Mouse (Mus musculus): ENCODE measurements around the gene OR5BS1P. TPM values are rescaled to one million over a fixed set of nuclear protein-coding genes. Genes with fewer than 3 reads are reported as not detected.
A peak's percentile ranks its signal among the peaks of the same experiment; 100 is the strongest.

The OR5BS1P gene
- polyA plus RNA-seq, 1 experiment from 2014 or later, result not detected

DNA sequence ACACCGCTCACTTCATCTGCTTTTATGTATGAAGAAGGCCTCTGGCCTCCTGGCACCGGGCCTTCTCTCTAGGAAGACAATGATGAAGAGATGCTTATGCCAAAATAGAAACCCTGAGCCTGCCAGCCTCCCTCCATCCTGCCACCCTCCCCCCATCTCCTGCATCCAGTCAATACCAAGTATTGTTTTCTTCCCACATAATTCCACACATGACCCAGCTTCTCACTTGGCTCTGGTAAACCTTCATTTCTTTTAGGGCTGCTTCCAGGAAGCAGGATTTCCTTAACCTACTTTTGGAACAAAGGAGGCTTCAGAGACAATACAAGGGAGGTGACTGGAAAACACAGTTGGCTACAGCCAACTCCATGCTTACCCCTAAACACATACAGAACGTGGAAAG is 13.0 kb downstream of the OR5BS1P start, which contains the start of gene Lalba:
Lalba (minus strand) TSS at position 21 of the 400 bp plus-strand sequence.
- 77% methylated on average over 3 of the region's 3 CpGs for WGBS
- Histone ChIP-seq H3K9me3 (replicated peaks) (no peaks in the 10 kb centered on the region), H3K36me3 (no peaks in the 10 kb centered on the region), H3K27me3 (ENCODE audit: low read depth, poor library complexity, severe bottlenecking) (no peaks in the 10 kb centered on the region), H3K27ac (replicated peaks) (no peak within 1 kb of the TSS), H3K4me3 (no peak within 1 kb of the TSS), H3K4me1 (no peaks in the 10 kb centered on the region)
- no peak for DNase-seq (ENCODE audit: low spot score)

DNA sequence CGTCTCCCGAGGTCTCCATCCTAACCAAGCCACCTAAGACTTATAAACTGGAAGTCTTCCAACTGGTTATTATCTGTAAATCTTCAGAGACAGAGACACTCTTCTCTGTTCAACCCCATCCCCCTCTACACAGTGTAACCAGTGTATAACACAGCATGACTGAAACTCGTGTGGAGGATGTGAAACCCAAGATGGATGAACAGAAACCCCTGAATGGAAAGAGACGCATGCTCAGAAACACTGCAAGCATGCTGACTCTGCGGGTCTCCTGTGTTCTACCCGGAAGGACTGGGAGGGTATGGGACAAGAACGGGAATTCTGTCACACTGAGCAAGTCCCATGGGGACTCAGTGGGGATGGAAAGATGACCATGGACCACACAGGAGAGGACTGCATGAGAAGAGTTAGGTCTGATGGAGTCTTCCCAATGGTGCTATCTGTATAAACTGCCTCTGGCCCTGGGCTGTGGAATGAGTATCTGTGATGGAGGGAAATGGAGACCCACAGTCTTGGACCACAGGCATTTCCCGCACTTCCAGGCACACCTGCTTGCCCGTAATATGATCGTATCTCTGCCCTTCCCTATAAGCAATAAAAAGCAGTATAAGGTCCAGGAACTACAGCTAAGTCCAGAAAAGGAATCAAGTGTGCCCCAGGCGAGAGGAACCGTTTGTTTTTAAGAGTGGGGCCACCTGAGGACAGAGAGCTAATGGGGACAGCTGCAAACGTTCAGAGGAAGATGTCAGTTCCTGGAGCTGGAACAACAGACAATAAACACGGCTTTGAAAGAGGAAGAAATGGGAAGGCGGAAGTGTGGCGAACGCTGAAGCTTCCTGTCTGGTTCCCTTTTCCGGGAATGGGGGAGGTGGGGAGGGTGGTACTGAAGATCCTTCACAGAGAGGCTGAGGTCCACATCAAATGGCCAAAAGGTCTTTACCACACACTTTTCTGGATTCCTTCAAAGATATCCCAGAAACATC is 14.5 kb downstream of the OR5BS1P start:
- H3K9me3 ChIP-seq (replicated peaks), result no peaks in the 10 kb centered on the region
- DNase-seq (ENCODE audit: low spot score), result no peak
- no peaks in the 10 kb centered on the region for H3K36me3 ChIP-seq
- 85% methylated on average over 18 of the region's 18 CpGs for WGBS
- no peaks in the 10 kb centered on the region for H3K4me1 ChIP-seq
- no peak overlapping the region for H3K27ac ChIP-seq (replicated peaks)
- H3K27me3 ChIP-seq (ENCODE audit: low read depth, poor library complexity, severe bottlenecking), result no peaks in the 10 kb centered on the region
- H3K4me3 ChIP-seq, result no peak overlapping the region

DNA sequence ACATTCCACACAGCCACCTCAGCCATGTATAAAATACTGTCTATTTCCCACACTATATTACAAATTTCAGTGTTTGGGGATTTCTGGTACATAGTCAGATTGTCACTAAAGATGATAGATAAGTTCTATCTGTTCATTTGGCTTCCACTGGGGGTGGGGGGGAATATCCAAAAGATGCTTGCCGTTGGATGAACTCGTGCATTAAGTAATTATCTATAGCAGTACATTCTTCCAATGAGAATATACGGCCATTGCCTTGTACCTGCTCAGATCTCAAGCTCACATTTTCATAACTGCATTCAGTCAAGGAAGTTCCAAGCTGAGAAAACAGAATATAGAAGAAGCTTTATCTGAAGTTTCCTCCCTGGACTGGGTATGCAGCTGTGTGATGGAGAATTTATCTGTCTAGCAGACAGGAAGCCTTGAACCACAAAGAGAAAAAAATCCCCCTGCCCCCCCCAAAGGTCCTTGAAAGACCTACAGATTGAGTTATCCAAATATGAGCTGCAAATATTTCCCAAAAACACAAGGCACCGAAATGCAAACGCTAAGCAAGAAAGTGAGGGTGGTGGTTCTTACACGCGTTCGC is 16.8 kb downstream of the OR5BS1P start:
- no peaks in the 10 kb centered on the region for H3K4me1 ChIP-seq
- H3K4me3 ChIP-seq, result no peak overlapping the region
- no peaks in the 10 kb centered on the region for H3K36me3 ChIP-seq
- WGBS, result 93% methylated on average over 8 of the region's 8 CpGs
- no peak overlapping the region for H3K27ac ChIP-seq (replicated peaks)
- no peaks in the 10 kb centered on the region for H3K27me3 ChIP-seq (ENCODE audit: low read depth, poor library complexity, severe bottlenecking)
- H3K9me3 ChIP-seq (replicated peaks), result no peaks in the 10 kb centered on the region
- no peak for DNase-seq (ENCODE audit: low spot score)

DNA sequence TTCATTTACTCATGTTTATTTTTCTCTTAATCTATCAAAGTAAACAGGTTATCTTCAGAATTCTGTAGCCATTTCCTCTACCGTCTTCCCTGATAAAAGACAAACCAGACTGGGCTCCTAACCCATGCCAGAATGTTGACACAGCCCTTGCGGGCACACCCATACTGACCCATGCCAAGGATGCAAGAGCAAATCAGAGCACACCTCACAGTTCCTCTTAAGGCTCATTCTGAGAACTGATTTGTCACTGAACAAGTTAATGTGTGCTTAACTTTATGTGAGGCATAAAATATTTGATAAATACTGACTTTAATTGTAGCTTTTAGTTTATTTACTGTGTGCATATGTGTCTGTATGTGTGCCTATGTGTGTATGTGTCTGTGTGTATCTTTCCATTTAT is 21.6 kb downstream of the OR5BS1P start:
- H3K27ac ChIP-seq (replicated peaks), result no peak overlapping the region
- no peak overlapping the region for H3K4me3 ChIP-seq
- H3K36me3 ChIP-seq, result no peaks in the 10 kb centered on the region
- no peaks in the 10 kb centered on the region for H3K4me1 ChIP-seq
- H3K9me3 ChIP-seq (replicated peaks), result no peaks in the 10 kb centered on the region
- no peak for DNase-seq (ENCODE audit: low spot score)
- WGBS, result 90% methylated on average over 2 of the region's 2 CpGs
- H3K27me3 ChIP-seq (ENCODE audit: low read depth, poor library complexity, severe bottlenecking), result no peaks in the 10 kb centered on the region

DNA sequence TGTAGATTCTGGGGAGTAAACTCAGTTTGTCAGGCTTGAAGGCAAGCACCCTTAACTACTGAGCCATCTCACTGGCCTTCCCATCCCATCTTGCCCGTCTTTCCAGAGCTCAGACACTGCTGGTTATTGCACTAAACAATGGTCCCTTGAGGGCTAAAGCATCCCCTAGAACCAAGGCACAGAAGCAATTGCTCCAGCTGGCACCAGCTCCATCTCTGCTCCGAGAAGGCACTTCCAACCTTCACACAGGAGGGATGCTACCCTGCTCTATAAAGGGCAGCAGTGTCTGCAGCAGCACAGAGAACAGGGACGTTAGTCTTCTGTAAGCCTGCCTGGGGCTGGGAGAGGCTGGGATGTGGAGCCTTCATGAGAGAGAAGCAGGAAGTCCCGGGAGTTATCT is 22.4 kb downstream of the OR5BS1P start, which contains the start of gene Olfr279:
Olfr279 (plus strand) TSS at position 301 of the 400 bp plus-strand sequence.
- H3K4me1 ChIP-seq, result no peaks in the 10 kb centered on the region
- no peaks in the 10 kb centered on the region for H3K36me3 ChIP-seq
- H3K27me3 ChIP-seq (ENCODE audit: low read depth, poor library complexity, severe bottlenecking), result no peaks in the 10 kb centered on the region
- no peaks in the 10 kb centered on the region for H3K9me3 ChIP-seq (replicated peaks)
- no peak within 1 kb of the TSS for H3K27ac ChIP-seq (replicated peaks)
- no peak within 1 kb of the TSS for H3K4me3 ChIP-seq
- no peak for DNase-seq (ENCODE audit: low spot score)
- WGBS, result 66% methylated on average over 4 of the region's 4 CpGs

DNA sequence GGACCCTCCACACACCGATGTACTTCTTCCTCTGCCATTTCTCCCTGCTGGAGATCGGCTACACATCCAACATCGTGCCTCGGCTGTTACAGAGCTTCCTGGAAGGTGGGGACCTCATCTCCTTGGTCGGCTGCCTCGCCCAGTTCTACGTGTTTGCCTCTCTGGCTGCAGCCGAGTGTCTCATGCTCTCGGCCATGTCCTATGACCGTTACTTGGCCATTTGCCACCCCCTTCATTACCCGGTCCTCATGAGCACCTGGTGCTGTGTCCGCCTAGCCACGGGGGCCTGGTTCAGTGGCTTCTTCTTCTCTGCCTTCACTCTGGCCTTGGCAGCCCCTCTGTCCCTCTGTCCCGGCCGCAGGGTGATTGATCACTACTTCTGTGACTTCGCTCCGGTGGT is 27.9 kb downstream of the OR5BS1P start:
- no peak for DNase-seq (ENCODE audit: low spot score)
- Histone ChIP-seq H3K9me3 (replicated peaks) (no peaks in the 10 kb centered on the region), H3K4me1 (no peaks in the 10 kb centered on the region), H3K4me3 (no peak overlapping the region), H3K36me3 (no peaks in the 10 kb centered on the region), H3K27me3 (ENCODE audit: low read depth, poor library complexity, severe bottlenecking) (no peaks in the 10 kb centered on the region), H3K27ac (replicated peaks) (no peak overlapping the region)
- WGBS, result 91% methylated on average over 17 of the region's 17 CpGs

DNA sequence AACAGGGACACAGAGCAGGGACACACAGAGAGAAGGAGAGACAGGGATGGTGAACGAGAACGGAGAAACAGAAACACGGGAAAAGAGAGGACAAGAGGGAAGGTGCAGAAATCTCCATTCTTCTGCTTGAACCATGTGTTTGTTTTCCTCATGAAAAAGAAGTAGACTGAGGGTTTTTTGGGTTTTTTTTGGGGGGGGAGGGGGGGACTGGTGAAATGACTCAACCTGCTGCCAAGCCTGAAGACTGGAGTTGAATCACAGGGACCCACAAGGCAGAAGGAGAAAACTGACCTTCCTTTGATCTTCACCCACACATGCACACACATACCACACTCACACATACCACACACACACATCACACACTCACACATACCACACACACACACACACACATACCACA is 33.6 kb downstream of the OR5BS1P start:
- no peaks in the 10 kb centered on the region for H3K27me3 ChIP-seq (ENCODE audit: low read depth, poor library complexity, severe bottlenecking)
- DNase-seq (ENCODE audit: low spot score), result no peak
- WGBS, result 81% methylated on average over 3 of the region's 3 CpGs

DNA sequence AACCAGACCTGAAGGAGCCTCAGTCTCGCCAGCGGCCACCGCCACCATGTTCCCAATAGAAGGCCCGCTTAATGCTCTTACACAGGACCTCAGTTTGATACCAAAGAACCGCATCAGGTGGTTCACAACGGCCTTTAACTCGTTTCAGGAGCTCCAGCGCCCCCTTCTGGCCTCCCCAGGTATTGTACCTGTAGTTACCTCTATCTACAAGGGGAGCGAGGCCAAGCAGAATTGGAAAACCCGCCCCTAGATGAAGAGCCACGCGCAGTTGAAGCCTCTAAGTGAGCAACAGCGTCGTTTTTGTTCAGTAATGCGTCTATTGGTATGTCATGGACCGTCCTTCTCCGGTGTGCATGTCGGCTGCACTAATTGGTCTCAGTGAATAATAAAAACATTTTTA is 34.8 kb downstream of the OR5BS1P start:
- Histone ChIP-seq H3K4me1 (peaks cover 5% of the 10 kb centered on the region; the same call in 1 of the 2 replicates), H3K27me3 (ENCODE audit: low read depth, poor library complexity, severe bottlenecking) (no peaks in the 10 kb centered on the region), H3K4me3 (no peak overlapping the region), H3K27ac (replicated peaks) (no peak overlapping the region), H3K36me3 (no peaks in the 10 kb centered on the region), H3K9me3 (replicated peaks) (no peaks in the 10 kb centered on the region)
- WGBS, result 13% methylated on average over 18 of the region's 18 CpGs
- DNase-seq (ENCODE audit: low spot score), result peak; percentile 80

More for the DNA sequence above, 33.6 kb downstream of the OR5BS1P start:
- no peak overlapping the region for H3K27ac ChIP-seq (replicated peaks)
- H3K36me3 ChIP-seq, result no peaks in the 10 kb centered on the region
- H3K9me3 ChIP-seq (replicated peaks), result no peaks in the 10 kb centered on the region
- H3K4me3 ChIP-seq, result no peak overlapping the region
- peaks cover 5% of the 10 kb centered on the region; the same call in 1 of the 2 replicates for H3K4me1 ChIP-seq

DNA sequence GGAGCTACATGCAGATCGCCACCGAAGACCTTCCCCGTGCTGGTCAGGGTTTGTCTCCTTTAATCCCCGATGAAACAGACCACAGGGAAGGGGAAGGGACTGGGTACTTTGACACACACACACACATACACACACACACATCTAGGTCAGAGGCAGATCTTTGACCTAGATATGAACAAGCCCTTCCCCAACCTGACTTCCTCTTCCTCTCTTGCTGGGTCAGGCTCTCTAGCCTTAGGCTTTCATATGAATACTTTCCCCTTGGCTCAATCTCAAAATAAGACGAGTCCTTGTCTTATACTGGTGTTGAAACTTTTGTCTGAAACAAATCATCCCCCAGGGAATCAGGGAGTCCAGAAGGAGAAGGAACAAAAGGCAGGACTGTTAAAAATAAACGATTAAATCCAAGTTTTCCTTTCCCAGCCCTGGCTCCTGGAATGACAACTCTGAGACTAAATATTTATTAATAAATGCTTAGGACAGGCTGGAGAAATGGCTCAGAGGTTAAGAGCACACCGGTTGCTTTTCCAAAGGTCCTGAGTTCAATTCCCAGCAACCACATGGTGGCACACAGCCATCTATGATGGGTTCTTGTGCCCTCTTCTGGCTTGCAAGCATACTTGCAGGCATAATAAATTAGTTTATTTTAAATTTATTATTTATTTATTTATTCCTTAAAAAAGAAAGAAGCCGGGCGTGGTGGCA is 36.7 kb downstream of the OR5BS1P start:
- Histone ChIP-seq H3K4me3 (no peak overlapping the region), H3K36me3 (no peaks in the 10 kb centered on the region), H3K9me3 (replicated peaks) (no peaks in the 10 kb centered on the region), H3K27me3 (ENCODE audit: low read depth, poor library complexity, severe bottlenecking) (no peaks in the 10 kb centered on the region), H3K27ac (replicated peaks) (no peak overlapping the region), H3K4me1 (peaks cover 14% of the 10 kb centered on the region)
- no peak for DNase-seq (ENCODE audit: low spot score)
- WGBS, result 86% methylated on average over 9 of the region's 9 CpGs

DNA sequence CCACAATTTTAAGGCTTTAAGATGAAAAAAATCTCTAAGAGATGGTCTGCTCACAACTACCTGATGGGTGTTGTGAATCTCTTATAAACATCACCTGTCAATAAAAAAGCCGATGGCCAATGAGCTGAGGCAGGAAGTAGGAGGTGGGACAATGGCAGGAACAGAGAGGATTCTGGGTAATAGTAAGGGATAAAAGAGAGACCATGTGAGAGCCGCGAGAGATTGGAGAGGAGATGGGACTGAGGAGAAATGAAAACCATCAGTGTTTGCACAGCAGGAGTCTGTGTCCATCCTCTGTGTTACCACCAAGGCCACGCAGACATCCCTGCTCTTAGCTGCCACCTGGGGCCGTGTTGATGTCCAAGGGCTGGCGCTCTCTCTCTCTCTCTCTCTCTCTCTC is 37.6 kb downstream of the OR5BS1P start:
- H3K4me3 ChIP-seq, result no peak overlapping the region
- no peak for DNase-seq (ENCODE audit: low spot score)
- H3K27ac ChIP-seq (replicated peaks), result no peak overlapping the region
- H3K27me3 ChIP-seq (ENCODE audit: low read depth, poor library complexity, severe bottlenecking), result no peaks in the 10 kb centered on the region
- 96% methylated on average over 6 of the region's 6 CpGs for WGBS
- no peaks in the 10 kb centered on the region for H3K9me3 ChIP-seq (replicated peaks)
- peaks cover 21% of the 10 kb centered on the region for H3K4me1 ChIP-seq
- no peaks in the 10 kb centered on the region for H3K36me3 ChIP-seq

DNA sequence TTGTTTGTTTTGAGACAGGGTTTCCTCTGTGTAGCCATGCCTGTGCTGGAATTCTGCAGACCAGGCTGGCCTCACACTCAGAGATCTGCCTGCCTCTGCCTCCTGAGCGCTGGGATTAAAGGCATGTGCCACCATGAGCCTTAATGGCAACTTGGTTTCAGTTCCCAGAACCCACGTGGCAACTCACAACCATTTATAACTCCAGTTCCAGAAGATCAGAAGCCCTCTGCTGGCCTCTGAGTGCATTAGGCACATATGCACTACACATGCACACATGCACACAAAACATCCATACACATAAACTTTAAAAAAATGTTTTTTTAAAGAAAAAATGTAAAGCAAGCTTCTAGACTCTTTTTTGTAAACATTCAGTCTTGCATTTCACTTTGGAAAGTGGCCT is 39.7 kb downstream of the OR5BS1P start:
- H3K36me3 ChIP-seq, result no peaks in the 10 kb centered on the region
- no peak for DNase-seq (ENCODE audit: low spot score)
- WGBS, result 57% methylated on average over 2 of the region's 2 CpGs
- no peak overlapping the region for H3K4me3 ChIP-seq
- H3K9me3 ChIP-seq (replicated peaks), result no peaks in the 10 kb centered on the region
- no peaks in the 10 kb centered on the region for H3K27me3 ChIP-seq (ENCODE audit: low read depth, poor library complexity, severe bottlenecking)
- no peak overlapping the region for H3K27ac ChIP-seq (replicated peaks)
- H3K4me1 ChIP-seq, result peaks cover 33% of the 10 kb centered on the region

DNA sequence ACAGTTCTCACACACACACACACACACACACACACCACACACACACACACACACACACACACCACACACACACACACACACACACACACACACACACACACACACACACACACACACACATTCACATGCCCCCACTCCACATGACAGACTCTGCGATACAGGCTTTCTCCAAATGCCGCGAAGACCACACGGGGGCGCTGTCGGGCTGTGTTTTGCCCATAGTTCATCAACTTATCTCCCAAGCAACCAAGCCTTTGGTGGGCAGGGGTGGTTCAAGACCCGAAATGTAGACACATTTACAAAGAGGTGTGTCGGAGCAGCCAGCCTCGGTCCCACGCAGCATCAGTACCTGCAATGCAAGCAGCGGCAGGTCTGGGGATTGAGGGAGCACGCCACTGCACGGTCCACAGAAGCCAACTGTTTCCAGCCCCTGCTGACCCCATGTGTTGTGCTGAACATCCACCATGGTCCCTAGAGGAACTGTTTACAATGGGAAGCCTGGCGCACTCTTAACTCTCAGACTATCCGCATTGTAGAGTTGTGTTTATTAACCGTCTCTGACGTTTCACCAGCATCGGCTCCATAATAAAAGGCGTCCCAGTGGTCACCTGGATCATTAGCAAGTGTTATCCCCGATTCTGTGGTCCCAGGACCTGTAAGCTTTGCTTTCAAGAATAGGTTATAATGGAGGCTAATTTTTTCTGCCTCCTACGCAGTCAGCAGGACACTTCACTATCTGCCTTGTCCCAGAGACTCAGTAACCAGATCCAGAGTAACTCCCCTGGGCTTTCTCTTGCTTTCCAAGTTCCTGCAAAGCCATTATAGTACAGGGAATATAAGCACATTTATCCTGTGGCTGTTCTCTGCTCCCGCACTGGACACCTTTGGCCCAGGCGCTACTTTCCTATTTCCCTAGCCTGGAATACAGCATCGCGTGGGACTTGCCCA is 41.0 kb downstream of the OR5BS1P start:
- H3K9me3 ChIP-seq (replicated peaks), result no peaks in the 10 kb centered on the region
- peak; percentile 82 for DNase-seq (ENCODE audit: low spot score)
- H3K27me3 ChIP-seq (ENCODE audit: low read depth, poor library complexity, severe bottlenecking), result no peaks in the 10 kb centered on the region
- 34% methylated on average over 25 of the region's 25 CpGs for WGBS
- 0 out of 2 replicates have a peak overlapping the region, but pooled peaks have one; percentile 52 for H3K27ac ChIP-seq (replicated peaks)
- peak overlapping the region; percentile 37 for H3K4me3 ChIP-seq
- H3K4me1 ChIP-seq, result peaks cover 29% of the 10 kb centered on the region
- 0 out of 2 replicates have a peak, but pooled peaks cover 8% of the 10 kb centered on the region for H3K36me3 ChIP-seq

Measured in midbrain, embryonic 10.5 days (tissue).